Mouse (Mus musculus) heart, embryonic 11.5 days (tissue): ENCODE data around the gene Pde10a. TPM values are rescaled to one million over a fixed set of nuclear protein-coding genes. Genes with fewer than 3 reads are reported as not detected.

ENCODE experiments used
- ATAC-seq: fragments of 200-750 bp; cut with Nextera tagmentation; replicated peaks from 2 replicates; pipeline ENCODE4 v1.8.0; 2017; ENCODE audit warnings: moderate library complexity; ENCODE audit not compliant: insufficient number of reproducible peaks, low FRiP score, low TSS enrichment
- H3K27ac ChIP-seq: fragments of 300-500 bp; sonication (generic); 2 replicates; pipeline ENCODE4 v1.5.1; 2014; ENCODE audit warnings: mild to moderate bottlenecking, low read depth, low read length
- H3K27me3 ChIP-seq: fragments of 300-500 bp; sonication (generic); 2 replicates; pipeline ENCODE4 v1.6.1; 2014; ENCODE audit warnings: mild to moderate bottlenecking, low read length, mixed read lengths; ENCODE audit not compliant: control insufficient read depth, insufficient read depth
- H3K36me3 ChIP-seq: fragments of 300-500 bp; sonication (generic); 2 replicates; pipeline ENCODE4 v1.6.1; 2014; ENCODE audit warnings: mild to moderate bottlenecking, low read length, moderate library complexity, mixed read lengths; ENCODE audit not compliant: control insufficient read depth, insufficient read depth
- H3K4me1 ChIP-seq: fragments of 300-500 bp; sonication (generic); 2 replicates; pipeline ENCODE4 v1.6.1; 2014; ENCODE audit warnings: low read length; ENCODE audit not compliant: control insufficient read depth, insufficient read depth
- H3K4me2 ChIP-seq: fragments of 300-500 bp; sonication (generic); 2 replicates; pipeline ENCODE4 v1.6.1; 2014; ENCODE audit warnings: mild to moderate bottlenecking, moderate library complexity
- H3K4me3 ChIP-seq: fragments of 300-500 bp; sonication (generic); 2 replicates; pipeline ENCODE4 v1.5.1; 2014; ENCODE audit warnings: low read depth, low read length
- H3K9ac ChIP-seq: fragments of 300-500 bp; sonication (generic); 2 replicates; pipeline ENCODE4 v1.6.1; 2014; ENCODE audit warnings: mild to moderate bottlenecking, low read depth, low read length, moderate library complexity
- H3K9me3 ChIP-seq: fragments of 300-500 bp; sonication (generic); replicated peaks from 2 replicates; pipeline ENCODE4 v1.6.1; 2016; ENCODE audit warnings: low read length; ENCODE audit not compliant: control insufficient read depth
- WGBS: fragments of 180-500 bp; shearing (Covaris S2); extraction: QIAGEN DNeasy Blood & Tissue Kit; methylation state at CpG from one replicate; pipeline ENCODE4 v1.1.7; 2014; ENCODE audit not compliant: insufficient replicate concordance; 5-methylcytosine and 5-hydroxymethylcytosine counted together
- polyA plus RNA-seq: library from polyadenylated mRNA; unstranded; fragments of >200 nt; fragmentation: Nextera tagmentation; extraction: Ambion mirVana; gene quantifications from 2 replicates; pipeline ENCODE4 v1.2.1, GENCODE M21; 2014

Pde10a gene
- 3.0 and 4.1 TPM in 2 replicates for polyA plus RNA-seq

DNA sequence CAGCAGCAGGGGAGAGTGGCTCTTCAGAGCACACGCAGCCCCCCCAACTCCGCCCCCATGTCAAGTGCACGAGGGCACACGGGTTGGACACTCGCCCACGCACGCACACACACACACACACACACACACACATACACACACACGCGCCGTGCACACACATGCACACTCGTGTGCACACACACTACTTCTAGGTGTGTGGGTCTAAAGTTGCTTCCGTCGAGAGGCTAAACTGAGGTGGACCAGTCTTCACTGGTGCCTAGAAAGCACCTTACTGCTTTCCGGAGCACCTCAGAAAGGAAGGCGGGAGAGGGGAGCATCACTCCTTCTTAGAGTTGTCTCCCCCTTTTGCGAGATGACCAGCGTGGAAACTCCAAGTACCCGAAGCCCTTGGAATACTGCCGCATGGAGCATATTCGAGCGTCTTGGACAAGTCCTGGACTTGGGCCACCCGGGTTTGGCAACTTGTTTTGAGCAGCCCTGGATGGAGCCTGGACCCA, at the start of gene Pde10a:
Pde10a (plus strand) TSS at position 148 of the 497 bp plus-strand sequence.
- H3K4me3 ChIP-seq, result peak within 1 kb of the TSS; percentile 56
- 0 out of 2 replicates have a peak within 1 kb of the TSS, but pooled peaks have one; percentile 10 for H3K27ac ChIP-seq
- 3% methylated on average over 22 of the region's 22 CpGs for WGBS
- peaks cover 48% of the 10 kb centered on the region for H3K27me3 ChIP-seq
- H3K36me3 ChIP-seq, result no peaks in the 10 kb centered on the region
- no peak for ATAC-seq
- peaks cover 19% of the 10 kb centered on the region for H3K4me1 ChIP-seq
- H3K9me3 ChIP-seq, result no peaks in the 10 kb centered on the region
- H3K9ac ChIP-seq, result peak within 1 kb of the TSS; percentile 61
- H3K4me2 ChIP-seq, result peak within 1 kb of the TSS; percentile 90

DNA sequence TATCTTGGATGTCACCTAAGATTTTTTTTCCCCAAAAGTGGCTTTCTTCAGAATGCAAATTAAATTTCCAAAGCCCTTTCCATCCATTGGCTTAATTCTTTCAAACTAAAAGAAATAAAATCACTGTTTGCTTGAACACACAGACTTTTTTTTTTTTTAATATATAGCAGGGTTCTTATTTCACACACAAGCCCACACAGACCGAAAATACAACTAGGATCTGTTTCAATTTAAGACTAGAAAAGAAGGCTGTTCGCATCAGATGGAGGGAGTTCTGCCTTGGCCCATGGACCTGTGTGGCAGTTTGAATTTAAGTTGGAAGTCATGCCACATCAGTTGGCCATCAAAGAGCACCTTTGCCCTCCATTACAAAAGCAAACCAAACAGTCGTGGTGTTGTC, 46.6 kb upstream of the Pde10a start:
- H3K36me3 ChIP-seq, result no peaks in the 10 kb centered on the region
- H3K4me3 ChIP-seq, result no peak overlapping the region
- no peak overlapping the region for H3K9ac ChIP-seq
- H3K9me3 ChIP-seq, result no peaks in the 10 kb centered on the region
- no peak overlapping the region for H3K27ac ChIP-seq
- WGBS, result 71% methylated on average over 3 of the region's 3 CpGs
- no peak for ATAC-seq
- no peak overlapping the region for H3K4me2 ChIP-seq
- no peaks in the 10 kb centered on the region for H3K4me1 ChIP-seq
- no peaks in the 10 kb centered on the region; the same call in 1 of the 2 replicates for H3K27me3 ChIP-seq

DNA sequence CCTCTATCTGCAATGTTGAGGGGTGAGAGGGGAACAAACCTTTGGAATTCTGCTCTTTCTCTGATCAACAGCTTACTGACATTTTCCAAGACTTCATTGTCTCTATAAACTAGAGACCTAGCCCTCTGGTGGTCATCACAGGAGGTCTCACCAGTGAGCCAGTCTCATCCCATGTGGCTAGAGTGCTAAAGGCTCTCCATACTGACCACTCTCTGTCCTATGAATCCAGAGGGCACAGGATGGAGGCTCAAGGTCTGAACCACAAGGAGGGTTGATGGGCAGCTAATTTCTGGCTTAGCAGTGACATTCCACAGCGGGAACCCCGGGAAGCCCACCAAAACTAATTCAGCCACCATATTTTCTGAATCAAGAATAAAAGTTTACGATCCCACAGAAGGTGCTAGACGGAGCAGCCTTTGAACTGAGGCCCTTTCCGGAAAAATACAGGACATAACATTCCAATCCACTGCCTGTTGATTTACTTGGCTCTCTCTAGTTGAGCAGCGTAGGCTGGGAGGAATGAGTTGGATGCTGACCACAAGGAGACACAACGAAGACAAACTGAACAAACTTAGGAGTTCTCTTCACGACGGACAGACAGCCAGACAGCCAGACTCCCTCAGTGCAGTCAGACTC, 45.6 kb upstream of the Pde10a start:
- H3K36me3 ChIP-seq, result no peaks in the 10 kb centered on the region

DNA sequence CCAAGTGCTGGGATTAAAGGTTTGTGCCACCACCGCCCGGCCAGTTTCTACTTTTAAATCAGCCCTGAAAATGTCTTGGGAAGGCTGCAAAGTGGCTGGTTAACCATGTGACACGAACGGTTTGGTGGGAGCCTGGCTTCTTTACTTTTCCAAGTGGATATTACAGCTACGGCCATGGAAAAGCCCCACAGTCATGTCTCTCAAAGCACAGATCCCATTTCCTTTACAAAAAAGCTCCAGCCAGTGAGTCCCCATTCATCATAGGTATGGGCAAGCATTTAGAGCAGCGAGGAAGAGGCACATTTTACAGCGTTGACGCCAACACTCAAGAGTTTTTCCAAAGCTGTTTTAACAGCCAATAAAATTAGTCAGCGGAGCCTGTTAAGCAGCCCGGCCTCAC, 43.4 kb upstream of the Pde10a start:
- no peak overlapping the region for H3K4me2 ChIP-seq
- 82% methylated on average over 10 of the region's 10 CpGs for WGBS

More for the DNA sequence above, 45.6 kb upstream of the Pde10a start:
- Histone ChIP-seq H3K4me1 (no peaks in the 10 kb centered on the region), H3K9ac (no peak overlapping the region), H3K4me2 (no peak overlapping the region), H3K27ac (no peak overlapping the region), H3K27me3 (no peaks in the 10 kb centered on the region; the same call in 1 of the 2 replicates), H3K9me3 (no peaks in the 10 kb centered on the region), H3K4me3 (no peak overlapping the region)
- 84% methylated on average over 9 of the region's 9 CpGs for WGBS
- no peak for ATAC-seq

DNA sequence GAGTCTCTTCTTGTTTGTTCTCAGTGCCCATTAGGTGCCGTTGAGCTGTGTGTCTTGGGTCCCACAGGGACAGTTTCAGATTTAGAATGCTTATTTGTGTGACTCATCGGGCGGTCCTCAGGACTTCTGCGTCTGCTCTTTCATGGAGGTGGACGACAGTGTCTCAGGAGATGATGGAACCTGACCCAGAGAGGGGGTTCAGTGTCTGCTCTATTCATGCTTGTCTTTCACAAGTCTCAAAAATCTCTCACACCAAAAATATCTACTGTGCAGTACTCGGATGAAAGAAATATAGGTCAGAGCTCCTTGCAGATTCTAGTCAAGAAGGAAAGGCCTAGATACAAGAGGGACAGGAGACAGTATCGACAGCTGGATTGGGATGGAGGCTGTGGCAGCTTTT, 42.3 kb upstream of the Pde10a start:
- ATAC-seq, result no peak
- WGBS, result 76% methylated on average over 7 of the region's 7 CpGs

More for the DNA sequence above, 43.4 kb upstream of the Pde10a start:
- no peak overlapping the region for H3K27ac ChIP-seq
- H3K4me3 ChIP-seq, result no peak overlapping the region
- no peak overlapping the region for H3K9ac ChIP-seq
- H3K36me3 ChIP-seq, result no peaks in the 10 kb centered on the region
- H3K27me3 ChIP-seq, result no peaks in the 10 kb centered on the region; the same call in 1 of the 2 replicates
- ATAC-seq, result no peak
- no peaks in the 10 kb centered on the region for H3K9me3 ChIP-seq
- no peaks in the 10 kb centered on the region for H3K4me1 ChIP-seq

DNA sequence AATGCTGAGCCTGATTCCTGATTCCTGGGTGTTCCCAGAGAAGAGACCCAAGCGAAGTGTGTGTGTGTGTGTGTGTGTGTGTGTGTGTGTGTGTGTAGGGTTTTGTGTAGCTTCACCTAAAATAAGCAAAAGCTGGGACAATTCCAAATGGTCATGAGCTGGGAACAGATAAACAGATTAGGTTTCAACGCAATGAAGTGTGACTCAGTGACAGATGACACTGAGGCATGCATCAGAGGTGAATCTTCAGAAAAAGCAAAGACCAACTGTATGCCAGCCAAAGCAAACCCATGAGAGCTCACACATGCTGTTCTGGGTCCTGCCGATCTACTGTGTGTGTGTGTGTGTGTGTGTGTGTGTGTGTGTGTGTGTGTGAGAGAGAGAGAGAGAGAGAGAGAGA, 40.9 kb upstream of the Pde10a start:
- Histone ChIP-seq H3K9ac (no peak overlapping the region), H3K36me3 (no peaks in the 10 kb centered on the region), H3K4me2 (no peak overlapping the region), H3K4me3 (no peak overlapping the region), H3K27me3 (no peaks in the 10 kb centered on the region), H3K4me1 (no peaks in the 10 kb centered on the region), H3K27ac (no peak overlapping the region), H3K9me3 (no peaks in the 10 kb centered on the region)
- 50% methylated on average over 3 of the region's 3 CpGs for WGBS
- no peak for ATAC-seq

More for the DNA sequence above, 42.3 kb upstream of the Pde10a start:
- H3K4me3 ChIP-seq, result no peak overlapping the region
- no peaks in the 10 kb centered on the region for H3K9me3 ChIP-seq
- H3K27me3 ChIP-seq, result no peaks in the 10 kb centered on the region; the same call in 1 of the 2 replicates
- H3K36me3 ChIP-seq, result no peaks in the 10 kb centered on the region
- no peaks in the 10 kb centered on the region for H3K4me1 ChIP-seq
- no peak overlapping the region for H3K27ac ChIP-seq
- no peak overlapping the region for H3K4me2 ChIP-seq
- no peak overlapping the region for H3K9ac ChIP-seq

DNA sequence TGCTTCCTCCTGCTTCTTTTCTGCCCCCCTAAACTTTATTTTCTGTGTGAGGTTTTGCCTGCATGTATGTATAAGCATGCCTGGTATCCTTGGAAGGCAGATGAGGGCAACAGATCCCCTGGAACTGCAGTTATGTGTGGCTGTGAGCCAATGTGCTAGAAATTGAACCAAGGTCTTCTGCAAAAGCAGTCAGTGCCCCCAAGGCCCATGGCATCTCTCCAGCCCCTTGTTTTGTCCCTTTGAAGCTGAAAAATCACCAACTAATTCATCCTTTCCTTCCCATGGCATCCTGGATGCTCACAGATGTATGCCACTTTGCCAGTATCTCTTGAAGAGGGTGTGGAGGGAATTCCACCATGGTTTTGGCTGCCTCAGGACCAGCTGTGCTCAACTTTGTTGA, 40.0 kb upstream of the Pde10a start:
- ATAC-seq, result no peak
- H3K27ac ChIP-seq, result no peak overlapping the region
- H3K9me3 ChIP-seq, result no peaks in the 10 kb centered on the region
- H3K27me3 ChIP-seq, result no peaks in the 10 kb centered on the region
- no peak overlapping the region for H3K4me2 ChIP-seq
- H3K9ac ChIP-seq, result no peak overlapping the region
- no peaks in the 10 kb centered on the region for H3K4me1 ChIP-seq
- no peak overlapping the region for H3K4me3 ChIP-seq
- H3K36me3 ChIP-seq, result no peaks in the 10 kb centered on the region

DNA sequence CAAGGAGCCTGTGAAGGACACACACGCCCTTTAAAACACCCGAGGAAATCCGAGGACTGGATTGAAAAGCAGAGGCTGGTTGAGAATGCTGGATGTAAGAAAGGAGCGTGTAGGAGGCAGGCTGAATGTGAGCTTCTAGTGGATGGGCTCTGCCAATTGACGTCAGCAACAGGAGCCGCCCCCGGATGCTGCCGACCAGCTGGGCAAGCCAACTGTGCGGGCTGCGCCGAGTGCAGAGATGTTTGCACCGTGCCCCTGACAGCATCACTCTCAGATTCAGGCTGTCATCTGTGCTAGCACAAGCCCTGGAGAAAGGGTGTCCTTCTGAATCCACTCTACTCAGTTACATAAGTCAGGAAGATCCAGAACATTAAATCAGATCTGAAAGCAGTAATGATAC, 37.3 kb upstream of the Pde10a start:
- Histone ChIP-seq H3K9ac (no peak overlapping the region), H3K27ac (no peak overlapping the region), H3K9me3 (no peaks in the 10 kb centered on the region), H3K4me2 (no peak overlapping the region), H3K27me3 (no peaks in the 10 kb centered on the region), H3K36me3 (no peaks in the 10 kb centered on the region), H3K4me1 (no peaks in the 10 kb centered on the region), H3K4me3 (no peak overlapping the region)
- WGBS, result 46% methylated on average over 12 of the region's 12 CpGs
- ATAC-seq, result no peak

DNA sequence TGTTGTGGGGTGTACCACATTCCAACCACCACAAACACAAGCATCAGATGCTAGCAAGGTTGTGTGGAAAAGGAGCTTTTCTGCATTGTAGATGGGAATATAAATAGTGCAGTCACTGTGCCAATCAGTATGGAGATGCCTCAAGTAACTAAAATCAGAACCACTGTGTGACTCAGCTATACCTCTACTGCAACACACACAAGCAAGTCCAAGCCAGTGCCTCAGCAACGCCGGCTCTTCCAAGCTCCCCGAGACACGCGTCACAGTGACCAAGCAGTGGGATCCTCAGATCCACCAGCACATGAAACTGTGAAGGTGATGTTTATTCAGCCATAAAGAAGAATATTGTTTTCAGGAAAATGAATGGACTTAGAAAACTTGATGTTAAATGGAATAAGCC, 34.2 kb upstream of the Pde10a start:
- H3K9ac ChIP-seq, result no peak overlapping the region
- no peak overlapping the region for H3K27ac ChIP-seq
- no peak for ATAC-seq
- H3K36me3 ChIP-seq, result no peaks in the 10 kb centered on the region
- no peaks in the 10 kb centered on the region for H3K4me1 ChIP-seq
- no peaks in the 10 kb centered on the region for H3K27me3 ChIP-seq
- 84% methylated on average over 5 of the region's 5 CpGs for WGBS
- no peaks in the 10 kb centered on the region for H3K9me3 ChIP-seq
- no peak overlapping the region for H3K4me2 ChIP-seq
- no peak overlapping the region for H3K4me3 ChIP-seq
